Mouse (Mus musculus) hindbrain, postnatal 0 days (tissue): ENCODE results near the gene Coa5. TPM values are rescaled to one million over a fixed set of nuclear protein-coding genes. Genes with fewer than 3 reads are reported as not detected.

Experiments used
- ATAC-seq: fragments of 200-750 bp; cut with Nextera tagmentation; 2 replicates; pipeline ENCODE4 v1.8.0; 2017; ENCODE audit warnings: mild to moderate bottlenecking, moderate TSS enrichment, moderate library complexity
- DNase-seq: peaks from one replicate; pipeline ENCODE4 v3.0.0-alpha.2; 2015; ENCODE audit warnings: low spot score
- H3K27ac ChIP-seq: fragments of 300-500 bp; sonication (generic); 2 replicates; pipeline ENCODE4 v1.5.1; 2014; ENCODE audit warnings: mild to moderate bottlenecking
- H3K27me3 ChIP-seq: fragments of 300-500 bp; sonication (generic); 2 replicates; pipeline ENCODE4 v1.6.1; 2014; ENCODE audit warnings: low read length, mixed read lengths; ENCODE audit not compliant: insufficient read depth
- H3K36me3 ChIP-seq: fragments of 300-500 bp; sonication (generic); 2 replicates; pipeline ENCODE4 v1.6.1; 2014; ENCODE audit warnings: low read length, mixed read lengths; ENCODE audit not compliant: insufficient read depth
- H3K4me1 ChIP-seq: fragments of 300-500 bp; sonication (generic); 2 replicates; pipeline ENCODE4 v1.6.1; 2014; ENCODE audit warnings: antibody characterized with exemption, low read length, mixed read lengths; ENCODE audit not compliant: insufficient read depth
- H3K4me2 ChIP-seq: fragments of 300-500 bp; sonication (generic); 2 replicates; pipeline ENCODE4 v1.6.1; 2014; ENCODE audit warnings: low read depth, mild to moderate bottlenecking, low read length, moderate library complexity, mixed read lengths
- H3K4me3 ChIP-seq: fragments of 300-500 bp; sonication (generic); 2 replicates; pipeline ENCODE4 v1.5.1; 2014; ENCODE audit warnings: low read length
- H3K9ac ChIP-seq: fragments of 300-500 bp; sonication (generic); replicated peaks from 2 replicates; pipeline ENCODE4 v1.6.1; 2014; ENCODE audit warnings: mild to moderate bottlenecking, low read length, moderate library complexity, mixed read lengths
- H3K9me3 ChIP-seq: fragments of 300-500 bp; sonication (generic); 2 replicates; pipeline ENCODE4 v1.6.1; 2016; ENCODE audit warnings: low read length, mixed read lengths
- CTCF ChIP-seq: IDR thresholded peaks from 2 replicates; pipeline ENCODE4 v1.5.1; 2016; ENCODE audit warnings: antibody characterized with exemption, control low read depth, low read depth
- WGBS: fragments of 180-500 bp; shearing (Covaris S2); extraction: QIAGEN DNeasy Blood & Tissue Kit; methylation state at CpG from one replicate; pipeline ENCODE4 v1.1.7; 2014; 5-methylcytosine and 5-hydroxymethylcytosine counted together
- polyA plus RNA-seq: library from polyadenylated mRNA; unstranded; fragments of >200 nt; fragmentation: Nextera tagmentation; extraction: Ambion mirVana; gene quantifications from 2 replicates; pipeline ENCODE4 v1.2.1, GENCODE M21; 2015
- total RNA-seq: library from RNA; depleted of rRNA; stranded (reverse); fragments of >200 nt; gene quantifications from 2 replicates; pipeline ENCODE4 v1.2.3, GENCODE M21; 2014

Gene Coa5
- total and polyA plus RNA-seq, 2 experiments from 2014 or later: 43.7 to 44.4 TPM

- no peak for TF ChIP-seq CTCF
- H3K9ac ChIP-seq: no peak overlapping the region
- no peaks in the 10 kb centered on the region for H3K9me3 ChIP-seq
- no peaks in the 10 kb centered on the region; the same call in 1 of the 2 replicates for H3K4me1 ChIP-seq
- H3K27ac ChIP-seq: no peak overlapping the region
- WGBS: 90% methylated on average over 6 of the region's 6 CpGs
- DNase-seq (no peak), ATAC-seq (no peak)
- H3K4me2 ChIP-seq: no peak overlapping the region
- H3K4me3 ChIP-seq: no peak overlapping the region
- no peaks in the 10 kb centered on the region for H3K36me3 ChIP-seq
- H3K27me3 ChIP-seq: no peaks in the 10 kb centered on the region
These were observed 44.8 kb upstream of the Coa5 start for GRCm38 (mm10) chr1:37474634-37475190.

- TF ChIP-seq CTCF: no peak
- ATAC-seq: no peak
- H3K4me3 ChIP-seq: no peak overlapping the region
- H3K27ac ChIP-seq: no peak overlapping the region
- H3K9ac ChIP-seq: no peak overlapping the region
- H3K4me1 ChIP-seq: no peaks in the 10 kb centered on the region; the same call in 1 of the 2 replicates
- WGBS: 68% methylated on average over 8 of the region's 8 CpGs
- H3K36me3 ChIP-seq: no peaks in the 10 kb centered on the region
- DNase-seq: no peak
- no peaks in the 10 kb centered on the region for H3K27me3 ChIP-seq
- H3K4me2 ChIP-seq: no peak overlapping the region
- no peaks in the 10 kb centered on the region for H3K9me3 ChIP-seq
These were observed 44.1 kb upstream of the Coa5 start for GRCm38 (mm10) chr1:37474046-37474445.

GRCm38 (mm10) chr1:37473251-37473650, 43.3 kb upstream of the Coa5 start:
- Histone ChIP-seq H3K4me1 (no peaks in the 10 kb centered on the region; the same call in 1 of the 2 replicates), H3K27ac (no peak overlapping the region), H3K4me3 (no peak overlapping the region), H3K9ac (no peak overlapping the region), H3K4me2 (no peak overlapping the region), H3K36me3 (no peaks in the 10 kb centered on the region), H3K9me3 (no peaks in the 10 kb centered on the region), H3K27me3 (no peaks in the 10 kb centered on the region)
- no peak for TF ChIP-seq CTCF
- DNase-seq: no peak
- ATAC-seq: no peak
- WGBS: 88% methylated on average over 10 of the region's 10 CpGs

- H3K9ac ChIP-seq: no peak overlapping the region
- 86% methylated on average over 6 of the region's 6 CpGs for WGBS
- peak; percentile 15 for DNase-seq
These were observed 41.6 kb upstream of the Coa5 start for GRCm38 (mm10) chr1:37471179-37472148.

GRCm38 (mm10) chr1:37469007-37469406, 39.1 kb upstream of the Coa5 start:
- WGBS: 93% methylated on average over 5 of the region's 5 CpGs
- no peak for TF ChIP-seq CTCF
- no peak for DNase-seq
- Histone ChIP-seq H3K9ac (no peak overlapping the region), H3K36me3 (no peaks in the 10 kb centered on the region), H3K9me3 (no peaks in the 10 kb centered on the region), H3K4me3 (no peak overlapping the region), H3K4me1 (no peaks in the 10 kb centered on the region), H3K27ac (no peak overlapping the region), H3K27me3 (no peaks in the 10 kb centered on the region), H3K4me2 (no peak overlapping the region)
- ATAC-seq: no peak

More at GRCm38 (mm10) chr1:37471179-37472148, 41.6 kb upstream of the Coa5 start:
- no peaks in the 10 kb centered on the region for H3K4me1 ChIP-seq
- no peak for ATAC-seq
- peak; percentile 57 for TF ChIP-seq CTCF
- H3K36me3 ChIP-seq: no peaks in the 10 kb centered on the region
- no peaks in the 10 kb centered on the region for H3K27me3 ChIP-seq
- no peak overlapping the region for H3K4me2 ChIP-seq
- H3K4me3 ChIP-seq: no peak overlapping the region
- H3K9me3 ChIP-seq: no peaks in the 10 kb centered on the region
- no peak overlapping the region for H3K27ac ChIP-seq

GRCm38 (mm10) chr1:37467806-37468205, 37.9 kb upstream of the Coa5 start:
- Histone ChIP-seq H3K36me3 (no peaks in the 10 kb centered on the region), H3K4me3 (no peak overlapping the region), H3K9ac (no peak overlapping the region), H3K4me1 (no peaks in the 10 kb centered on the region), H3K27ac (no peak overlapping the region), H3K4me2 (no peak overlapping the region), H3K9me3 (no peaks in the 10 kb centered on the region), H3K27me3 (no peaks in the 10 kb centered on the region)
- WGBS: 86% methylated on average over 4 of the region's 4 CpGs
- ATAC-seq (no peak), DNase-seq (no peak)
- no peak for TF ChIP-seq CTCF
